Mouse (Mus musculus) stomach, embryonic 14.5 days (tissue): ENCODE measurements around the gene Smim24. TPM values are rescaled to one million over a fixed set of nuclear protein-coding genes. Genes with fewer than 3 reads are reported as not detected.

ENCODE experiments used
- ATAC-seq: fragments of 200-750 bp; cut with Nextera tagmentation; 2 replicates; pipeline ENCODE4 v1.8.0; 2017; ENCODE audit warnings: low read depth, moderate TSS enrichment; ENCODE audit not compliant: insufficient number of reproducible peaks, insufficient read depth, low FRiP score
- H3K27ac ChIP-seq: fragments of 300-500 bp; sonication (generic); 2 replicates; pipeline ENCODE4 v1.5.1; 2014; ENCODE audit warnings: mild to moderate bottlenecking, low read length, moderate library complexity, mixed read lengths
- H3K27me3 ChIP-seq: fragments of 300-500 bp; sonication (generic); 2 replicates; pipeline ENCODE4 v1.6.1; 2014; ENCODE audit warnings: low read length, control low read depth, mixed read lengths; ENCODE audit not compliant: control insufficient read depth, insufficient read depth
- H3K36me3 ChIP-seq: fragments of 300-500 bp; sonication (generic); 2 replicates; pipeline ENCODE4 v1.6.1; 2014; ENCODE audit warnings: mild to moderate bottlenecking, control low read depth, low read length, moderate library complexity, mixed read lengths; ENCODE audit not compliant: control insufficient read depth, insufficient read depth
- H3K4me1 ChIP-seq: fragments of 300-500 bp; sonication (generic); 2 replicates; pipeline ENCODE4 v1.6.1; 2014; ENCODE audit warnings: low read length, control low read depth, mixed read lengths; ENCODE audit not compliant: control insufficient read depth, insufficient read depth
- H3K4me2 ChIP-seq: fragments of 300-500 bp; sonication (generic); replicated peaks from 2 replicates; pipeline ENCODE4 v1.6.1; 2014; ENCODE audit warnings: low read depth, low read length, control low read depth
- H3K4me3 ChIP-seq: fragments of 300-500 bp; sonication (generic); 2 replicates; pipeline ENCODE4 v1.5.1; 2014; ENCODE audit warnings: low read depth, low read length, control low read depth
- H3K9ac ChIP-seq: fragments of 300-500 bp; sonication (generic); replicated peaks from 2 replicates; pipeline ENCODE4 v1.6.1; 2014; ENCODE audit warnings: low read depth, mild to moderate bottlenecking, control low read depth, low read length, moderate library complexity, mixed read lengths
- H3K9me3 ChIP-seq: fragments of 300-500 bp; sonication (generic); 2 replicates; pipeline ENCODE4 v1.6.1; 2016; ENCODE audit warnings: low read depth, low read length, control low read depth; ENCODE audit not compliant: control insufficient read depth
- WGBS: fragments of 180-500 bp; shearing (Covaris S2); extraction: QIAGEN DNeasy Blood & Tissue Kit; methylation state at CpG from one replicate; pipeline ENCODE4 v1.1.7; 2014; 5-methylcytosine and 5-hydroxymethylcytosine counted together
- polyA plus RNA-seq: library from polyadenylated mRNA; unstranded; fragments of >200 nt; fragmentation: Nextera tagmentation; extraction: Ambion mirVana; gene quantifications from 2 replicates; pipeline ENCODE4 v1.2.1, GENCODE M21; 2014

Smim24 gene
- polyA plus RNA-seq, 1 experiment from 2014 or later: 21.5 TPM

DNA sequence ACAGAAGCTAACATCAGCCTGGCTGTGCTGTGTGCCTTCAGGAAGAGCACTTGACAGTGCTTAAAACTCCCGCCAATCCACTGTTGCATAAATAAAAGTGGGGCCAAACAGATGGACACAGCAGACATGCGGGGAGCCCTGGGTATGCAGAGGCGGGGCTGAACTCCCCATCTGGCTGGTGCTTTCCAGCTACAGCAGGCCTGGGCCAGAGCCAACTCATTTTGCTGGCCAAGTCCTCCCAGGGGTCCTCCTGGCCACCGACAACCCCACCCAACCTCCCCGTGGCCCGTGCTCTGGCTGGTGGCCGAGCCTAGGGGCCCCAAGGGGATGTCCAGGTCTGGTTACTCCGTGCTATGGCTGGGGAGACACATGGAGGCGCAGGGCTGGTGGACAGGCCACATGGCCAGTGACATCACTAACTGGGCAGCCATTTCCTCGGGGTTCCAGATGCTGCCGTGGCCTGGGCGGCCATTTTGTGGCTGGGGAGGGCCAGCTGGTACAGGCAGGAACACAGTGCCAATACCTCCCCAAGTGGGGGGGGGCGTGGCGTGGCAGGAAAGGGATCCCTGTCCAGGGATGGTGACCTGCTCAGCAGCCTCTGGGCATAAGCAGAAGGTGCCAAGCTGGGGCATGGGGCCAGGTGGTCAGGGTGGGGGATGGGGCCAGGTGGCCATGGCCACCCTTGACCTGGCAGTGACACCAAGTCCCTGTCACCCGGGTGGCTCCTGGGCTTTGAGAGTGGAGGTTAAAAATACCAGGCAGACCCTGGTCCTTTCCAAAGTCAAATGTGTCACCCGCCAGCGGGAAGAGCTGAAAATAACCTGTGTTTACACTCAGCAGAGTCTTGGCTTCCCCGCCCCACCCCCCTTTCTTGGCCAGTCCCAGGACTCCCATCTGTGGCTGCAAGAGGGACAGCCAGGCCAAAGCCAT is 18.9 kb downstream of the Smim24 start:
- H3K4me2 ChIP-seq: peak overlapping the region; percentile 19; the same call in 1 of the 2 replicates

DNA sequence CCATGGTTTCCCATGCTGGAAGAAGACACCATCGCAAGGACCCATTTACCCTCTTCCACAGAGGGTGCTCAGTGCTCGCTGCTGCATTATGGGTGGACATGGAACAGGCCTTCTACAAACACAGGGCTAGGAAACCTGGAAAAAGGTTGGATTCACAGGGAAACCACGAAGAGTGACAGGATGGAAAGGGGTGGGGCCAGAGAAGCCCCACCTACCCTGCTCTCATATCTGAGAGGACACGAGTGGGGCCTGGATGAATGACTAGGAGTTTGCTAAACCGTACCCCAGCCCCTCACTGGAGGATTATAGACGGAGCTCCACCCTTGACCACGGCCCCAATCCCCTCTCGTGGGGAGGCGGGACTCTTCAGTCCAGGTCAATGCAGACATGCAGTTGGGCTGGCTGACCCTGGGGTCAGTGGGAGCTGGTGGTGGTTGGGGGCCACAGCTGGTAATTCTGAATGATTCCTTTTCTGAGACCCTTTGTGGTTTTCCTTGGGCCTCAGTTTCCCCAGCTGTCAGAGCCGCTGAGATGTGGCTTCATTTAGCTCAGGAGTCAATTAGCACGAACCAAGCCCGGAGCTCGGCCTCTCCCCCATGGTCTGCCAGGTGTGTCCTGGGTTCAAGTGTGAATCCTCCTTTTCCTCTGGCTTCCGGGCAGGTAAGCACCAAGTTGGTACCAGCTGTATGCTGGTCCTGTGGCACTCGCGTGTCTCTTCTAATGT is 19.9 kb downstream of the Smim24 start:
- Histone ChIP-seq H3K9ac (no peak overlapping the region), H3K4me1 (peaks cover 77% of the 10 kb centered on the region), H3K36me3 (no peaks in the 10 kb centered on the region; the same call in 1 of the 2 replicates), H3K27ac (peak overlapping the region; percentile 82), H3K9me3 (no peaks in the 10 kb centered on the region), H3K4me3 (no peak overlapping the region), H3K27me3 (no peaks in the 10 kb centered on the region), H3K4me2 (no peak overlapping the region)
- ATAC-seq: no peak
- 69% methylated on average over 16 of the region's 16 CpGs for WGBS

More for the DNA sequence above, 18.9 kb downstream of the Smim24 start:
- Histone ChIP-seq H3K9ac (no peak overlapping the region), H3K4me3 (no peak overlapping the region), H3K27me3 (no peaks in the 10 kb centered on the region), H3K9me3 (no peaks in the 10 kb centered on the region), H3K36me3 (peaks cover 6% of the 10 kb centered on the region), H3K27ac (peak overlapping the region; percentile 82), H3K4me1 (peaks cover 74% of the 10 kb centered on the region)
- ATAC-seq: no peak
- WGBS: 48% methylated on average over 18 of the region's 18 CpGs

DNA sequence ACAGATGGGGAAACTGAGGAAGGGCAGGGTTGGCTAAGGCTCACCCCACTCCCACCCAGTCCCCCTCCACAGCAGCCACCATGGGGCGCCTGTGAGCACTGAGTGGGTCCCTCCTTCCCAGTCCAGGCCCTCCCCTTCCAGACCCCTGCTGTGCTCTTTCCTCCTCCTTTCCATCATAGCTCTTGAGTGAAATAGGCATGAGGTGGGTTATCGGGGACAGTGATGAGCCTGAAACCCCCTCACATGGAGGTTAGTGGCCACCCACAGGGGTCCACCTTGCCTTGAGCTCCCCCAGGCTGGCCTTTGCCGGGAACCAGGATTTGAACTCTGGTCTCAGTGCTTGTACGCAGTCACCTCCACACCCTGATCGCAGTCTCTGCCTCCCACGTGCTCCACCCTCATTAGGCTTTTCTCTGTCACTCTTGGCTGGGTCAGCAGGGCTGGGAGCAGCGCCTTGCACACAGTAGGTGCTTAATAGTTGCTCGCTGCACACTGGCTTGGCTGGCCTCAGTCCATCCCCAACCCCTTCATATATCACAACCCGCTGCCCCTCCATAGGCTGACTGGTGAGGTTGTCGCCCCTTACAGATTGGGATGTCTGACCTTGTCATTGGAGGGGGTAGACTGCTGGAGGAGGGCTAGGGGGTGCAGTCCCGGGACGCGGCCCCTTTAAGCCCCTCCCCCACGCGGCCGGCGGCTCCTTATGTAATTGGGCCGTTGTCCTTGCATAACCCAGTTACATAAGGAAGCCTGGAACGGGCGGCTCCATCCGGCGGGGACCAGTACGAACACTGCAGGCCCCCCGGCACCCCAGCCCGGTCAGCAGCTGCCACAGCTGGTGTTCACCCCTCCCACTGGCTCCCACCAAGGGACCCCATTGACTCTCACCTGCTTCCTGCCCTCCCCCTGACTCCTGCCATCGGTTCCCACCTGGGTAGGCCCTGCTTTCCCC is 20.7 kb downstream of the Smim24 start:
- H3K27ac ChIP-seq: no peak overlapping the region
- no peak for ATAC-seq
- no peaks in the 10 kb centered on the region; the same call in 1 of the 2 replicates for H3K36me3 ChIP-seq
- no peaks in the 10 kb centered on the region for H3K27me3 ChIP-seq
- H3K9me3 ChIP-seq: no peaks in the 10 kb centered on the region
- no peak overlapping the region for H3K9ac ChIP-seq
- H3K4me3 ChIP-seq: no peak overlapping the region
- WGBS: 29% methylated on average over 26 of the region's 26 CpGs
- H3K4me1 ChIP-seq: peaks cover 76% of the 10 kb centered on the region
- H3K4me2 ChIP-seq: peak overlapping the region; percentile 32

DNA sequence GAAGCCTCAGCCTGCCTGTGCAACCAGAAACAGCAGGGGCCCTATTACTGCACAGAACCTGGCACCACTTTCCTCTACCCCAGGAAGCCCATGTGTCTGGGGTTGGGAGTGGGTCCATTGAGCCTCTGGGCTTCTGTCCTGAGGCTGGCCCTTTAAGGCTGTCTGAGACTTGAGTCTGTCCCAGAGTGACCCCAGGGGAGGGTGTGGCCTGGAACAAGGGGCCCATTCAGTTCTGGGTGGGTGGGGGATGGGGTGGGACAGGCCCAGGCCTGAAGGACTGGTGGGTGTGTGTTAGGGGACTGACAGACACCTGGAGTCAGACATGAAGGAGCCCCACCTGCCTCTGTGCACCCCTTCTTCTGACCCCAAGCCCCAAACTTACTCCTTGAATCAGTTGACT is 21.8 kb downstream of the Smim24 start:
- ATAC-seq: no peak

DNA sequence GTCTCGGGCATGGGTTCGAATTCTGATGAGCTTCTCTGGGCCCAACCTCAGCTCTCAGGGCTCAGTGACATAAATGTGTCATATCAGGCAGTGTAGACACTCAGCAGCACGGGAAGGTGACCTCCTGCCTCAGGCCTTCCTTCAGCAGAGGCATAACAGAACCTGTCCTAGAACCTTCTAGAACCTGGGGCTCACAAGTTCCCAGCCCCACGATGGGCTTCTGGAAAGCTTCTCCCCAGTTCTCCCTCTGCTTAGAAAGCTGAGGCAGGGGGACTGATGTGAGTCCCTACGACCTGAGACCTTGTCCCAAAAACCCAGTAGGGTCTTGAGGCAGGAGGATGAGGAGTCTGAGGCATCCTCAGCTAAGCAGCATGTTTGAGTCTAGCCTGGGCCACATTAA is 22.3 kb downstream of the Smim24 start:
- H3K9me3 ChIP-seq: no peaks in the 10 kb centered on the region
- 0 out of 2 replicates have a peak overlapping the region, but pooled peaks have one; percentile 7 for H3K27ac ChIP-seq
- no peak overlapping the region for H3K4me3 ChIP-seq
- H3K27me3 ChIP-seq: no peaks in the 10 kb centered on the region
- peaks cover 4% of the 10 kb centered on the region; the same call in 1 of the 2 replicates for H3K36me3 ChIP-seq
- H3K9ac ChIP-seq: no peak overlapping the region
- 86% methylated on average over 5 of the region's 5 CpGs for WGBS
- peaks cover 75% of the 10 kb centered on the region for H3K4me1 ChIP-seq
- no peak for ATAC-seq
- H3K4me2 ChIP-seq: no peak overlapping the region

More for the DNA sequence above, 21.8 kb downstream of the Smim24 start:
- Histone ChIP-seq H3K4me3 (no peak overlapping the region), H3K27me3 (no peaks in the 10 kb centered on the region), H3K4me1 (peaks cover 79% of the 10 kb centered on the region), H3K9me3 (no peaks in the 10 kb centered on the region), H3K36me3 (no peaks in the 10 kb centered on the region; the same call in 1 of the 2 replicates), H3K27ac (0 out of 2 replicates have a peak overlapping the region, but pooled peaks have one; percentile 7), H3K9ac (no peak overlapping the region), H3K4me2 (peak overlapping the region; percentile 32; the same call in 1 of the 2 replicates)

DNA sequence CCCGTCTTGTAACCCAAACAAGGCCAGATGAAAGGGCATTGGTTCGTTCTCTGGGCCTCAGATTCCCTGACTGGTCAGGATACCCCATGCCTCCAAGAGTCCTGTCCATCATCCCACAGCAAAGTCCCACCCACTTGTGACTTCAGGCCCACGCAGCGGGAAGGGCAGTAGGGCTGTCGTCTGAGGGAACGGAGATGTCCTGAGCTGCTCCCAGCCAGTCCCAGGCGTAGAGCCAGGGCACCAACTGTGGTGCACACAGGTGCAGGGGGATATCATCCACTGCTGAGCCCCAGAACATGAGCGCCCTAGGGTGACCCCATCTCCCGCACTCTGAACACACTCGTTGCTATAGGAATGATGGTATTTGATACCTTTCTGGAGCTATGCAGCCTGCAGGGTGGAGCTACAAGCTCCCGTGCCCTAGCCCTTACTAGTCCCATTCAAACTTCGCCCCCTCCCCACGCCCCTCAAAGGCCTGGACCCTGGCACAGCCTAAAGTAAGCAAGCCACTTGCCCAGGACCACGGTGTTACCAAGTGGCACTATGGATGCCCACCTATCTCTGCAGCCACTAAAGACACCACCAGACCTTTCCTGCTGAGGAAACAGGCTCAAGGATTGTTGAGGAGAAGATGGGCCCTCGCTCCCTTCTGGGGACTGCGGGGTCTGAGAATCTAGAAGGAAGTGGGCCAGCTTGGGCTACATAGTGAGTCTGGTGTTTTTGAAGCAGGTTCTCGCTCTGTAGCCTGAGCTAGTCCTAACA is 22.9 kb downstream of the Smim24 start:
- no peaks in the 10 kb centered on the region for H3K27me3 ChIP-seq
- no peak overlapping the region for H3K4me3 ChIP-seq
- peaks cover 8% of the 10 kb centered on the region; the same call in 1 of the 2 replicates for H3K36me3 ChIP-seq
- H3K9me3 ChIP-seq: no peaks in the 10 kb centered on the region
- no peak overlapping the region for H3K9ac ChIP-seq
- ATAC-seq: no peak
- H3K4me1 ChIP-seq: peaks cover 70% of the 10 kb centered on the region
- whole genome bisulfite sequencing: 63% methylated on average over 17 of the region's 17 CpGs
- H3K4me2 ChIP-seq: no peak overlapping the region
- peak overlapping the region; percentile 66 for H3K27ac ChIP-seq

DNA sequence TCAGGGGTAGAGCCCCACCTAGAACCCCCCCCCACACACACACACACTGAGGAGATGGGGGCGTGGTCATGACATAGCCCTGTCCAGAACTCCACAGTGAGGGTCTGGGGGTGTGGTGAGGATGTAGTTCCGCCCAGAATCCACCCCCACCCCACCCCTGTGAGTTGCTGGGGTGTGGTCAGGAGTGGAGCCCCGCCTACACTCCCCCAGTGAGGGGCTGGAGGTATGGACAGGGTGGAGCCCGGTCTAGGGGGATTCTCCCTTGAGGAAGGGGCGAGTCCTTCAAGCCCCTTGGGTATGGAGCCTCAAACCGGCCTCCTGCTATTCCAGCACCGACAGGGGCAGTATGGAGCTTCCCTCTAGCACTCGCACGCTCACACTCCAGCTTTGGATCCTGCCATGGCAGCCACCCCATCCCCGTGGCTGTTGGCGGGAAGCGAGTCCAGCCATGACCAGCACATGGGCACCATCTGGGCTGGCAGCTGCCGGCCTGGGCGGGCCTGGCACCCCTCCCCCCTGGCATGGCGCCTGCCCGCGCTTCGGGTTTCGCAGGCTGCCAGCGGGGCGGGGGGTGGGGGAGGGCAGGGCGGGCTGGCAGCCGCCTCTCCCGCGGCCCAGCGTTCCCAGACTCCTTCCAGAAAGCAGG is 23.9 kb downstream of the Smim24 start:
- Histone ChIP-seq H3K9ac (peak overlapping the region; percentile 11; the same call in 1 of the 2 replicates), H3K9me3 (no peaks in the 10 kb centered on the region), H3K4me1 (peaks cover 62% of the 10 kb centered on the region), H3K27me3 (no peaks in the 10 kb centered on the region), H3K4me3 (peak overlapping the region; percentile 25), H3K36me3 (peaks cover 8% of the 10 kb centered on the region; the same call in 1 of the 2 replicates), H3K27ac (peak overlapping the region; percentile 80), H3K4me2 (peak overlapping the region; percentile 55)
- ATAC-seq: peak; percentile 67
- 1% methylated on average over 23 of the region's 26 CpGs for WGBS
